Mouse (Mus musculus) naive thymus-derived CD4-positive, alpha-beta T cell, adult 2 months (primary cell): ENCODE data around the gene Rp2.

Experiments used
- DNase-seq: peaks from one replicate; pipeline ENCODE4 v3.0.0-alpha.2; 2011; ENCODE audit warnings: low read depth

The Rp2 gene

GRCm38 (mm10) chrX:20425140-20425838, 61.0 kb downstream of the Rp2 start, which contains the start of gene Jade3:
Gene Jade3, plus strand, starts transcription at chrX:20425688.
- DNase-seq = peak; percentile 84

- peak; percentile 26 for DNase-seq
These were observed 61.7 kb downstream of the Rp2 start for GRCm38 (mm10) chrX:20425839-20426449.
